Mouse (Mus musculus): ENCODE results near the gene Scrn1. TPM values are rescaled to one million over a fixed set of nuclear protein-coding genes. Genes with fewer than 3 reads are reported as not detected.

The Scrn1 gene
- polyA plus RNA-seq (2017; shearing (Covaris generic)) = not detected

DNA sequence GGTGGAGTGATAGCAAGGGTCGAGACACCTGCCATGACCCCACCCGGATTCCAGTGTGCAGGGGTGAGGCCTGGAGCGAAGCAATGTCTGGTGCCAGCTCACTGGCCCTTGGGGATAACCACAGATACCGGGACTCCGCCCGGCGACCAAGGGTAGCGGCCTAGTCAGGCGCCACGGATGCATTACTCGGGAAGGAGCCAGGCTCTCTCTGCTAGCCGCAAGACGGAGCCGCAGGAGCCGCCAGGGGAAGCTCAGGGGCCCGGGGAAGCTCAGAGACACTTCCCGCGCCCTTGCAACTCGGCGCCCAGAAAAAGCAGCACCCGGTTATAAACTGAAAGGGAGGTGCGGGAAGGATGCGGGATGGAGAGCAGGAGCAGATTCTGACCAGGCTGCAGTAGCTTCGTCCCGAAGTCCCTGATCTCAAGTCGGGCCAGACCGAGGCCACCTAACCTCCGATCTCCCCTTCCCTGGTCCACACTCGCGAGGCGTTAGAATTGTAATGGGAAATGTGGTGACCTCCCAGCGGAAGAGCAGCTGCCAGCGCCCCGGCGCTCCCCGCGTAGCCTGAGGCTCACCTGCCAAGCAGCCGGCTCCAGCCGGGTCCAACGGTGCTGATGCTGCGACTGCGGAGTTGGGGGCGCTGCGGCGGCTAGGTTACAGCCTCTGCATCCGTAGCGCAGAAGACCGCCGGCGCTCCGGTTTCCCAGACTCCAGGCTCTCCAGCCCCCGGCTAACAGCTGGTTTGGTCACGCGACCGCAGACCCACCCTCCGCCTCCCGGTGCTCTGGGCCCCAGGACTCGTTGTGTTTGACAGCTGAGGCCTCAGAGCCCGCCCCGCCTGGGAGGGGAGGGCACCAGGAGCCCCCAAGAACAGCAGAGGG, at the start of gene Scrn1:
TSS of gene Scrn1 (minus strand) at position 825 of the 881 bp plus-strand sequence.
- ATAC-seq = no peak

DNA sequence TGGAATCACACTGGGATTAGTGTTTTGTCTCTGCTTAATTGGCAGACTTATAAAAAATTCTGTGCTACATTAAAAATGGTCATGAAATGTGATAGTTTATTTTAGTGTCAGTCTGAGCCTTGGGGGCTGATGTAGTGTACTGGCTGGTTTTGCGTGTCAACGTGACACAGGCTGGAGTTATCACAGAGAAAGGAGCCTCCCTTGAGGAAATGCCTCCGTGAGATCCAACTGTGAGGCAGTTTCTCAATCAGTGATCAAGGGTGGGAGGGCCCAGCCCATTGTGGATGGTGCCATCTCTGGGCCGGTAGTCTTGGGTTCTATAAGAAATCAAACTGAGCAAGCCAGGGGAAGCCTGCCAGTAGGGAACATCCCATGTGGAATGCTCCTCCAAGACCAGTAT, 40.0 kb upstream of the Scrn1 start:
- ATAC-seq = no peak

DNA sequence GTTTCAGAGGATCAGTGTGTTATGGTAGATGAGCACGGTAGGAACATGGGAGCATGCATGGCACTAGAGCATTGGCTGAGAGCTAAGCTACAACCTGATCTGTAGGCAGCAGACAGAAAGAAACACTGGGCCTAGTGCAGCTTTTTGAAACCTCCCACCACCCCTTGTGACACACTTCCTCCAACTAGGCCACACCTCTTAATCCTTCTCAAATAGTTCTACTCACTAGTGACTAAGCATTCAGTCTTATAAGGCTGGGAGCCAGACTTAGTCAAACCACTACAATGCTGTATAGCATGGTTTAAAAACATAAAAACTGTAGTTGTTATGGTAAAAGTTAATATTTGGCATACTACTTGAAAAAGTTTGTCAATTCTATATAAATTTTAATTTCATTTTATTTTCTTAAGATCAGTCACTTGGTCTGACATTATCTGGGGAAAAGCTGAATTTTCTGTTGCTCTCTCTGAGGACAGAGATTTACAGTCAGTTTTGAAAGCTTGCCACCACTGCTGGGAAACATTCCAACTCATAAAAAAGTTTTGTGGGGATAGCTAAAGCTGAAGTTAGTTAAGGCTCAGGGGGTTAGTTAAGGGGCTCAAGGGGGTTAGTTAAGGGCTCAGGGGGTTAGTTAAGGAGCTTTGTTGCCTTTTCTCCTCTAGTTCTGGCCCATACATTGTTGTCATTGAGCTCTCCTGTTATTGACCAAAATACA, 37.9 kb upstream of the Scrn1 start:
- no peak for ATAC-seq

DNA sequence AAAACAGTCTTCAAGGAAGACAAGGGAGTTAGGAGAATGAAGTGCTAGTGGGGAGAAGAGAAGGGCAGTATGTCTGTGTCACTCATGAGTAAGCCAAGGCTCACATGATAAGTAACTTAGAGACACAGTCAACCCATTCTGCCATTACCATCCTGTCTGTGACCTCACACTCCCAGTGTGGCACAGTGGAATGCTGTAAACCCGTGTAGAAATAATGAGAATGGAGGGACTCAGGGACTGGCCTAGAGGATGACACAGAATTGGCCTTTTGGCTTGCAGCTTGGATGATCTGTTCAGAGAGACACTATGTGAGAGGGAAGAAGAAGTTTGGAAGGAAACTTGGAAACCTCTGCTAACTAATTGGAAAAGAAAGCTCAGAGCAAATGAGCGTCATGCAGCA, 36.6 kb upstream of the Scrn1 start:
- no peak for ATAC-seq

DNA sequence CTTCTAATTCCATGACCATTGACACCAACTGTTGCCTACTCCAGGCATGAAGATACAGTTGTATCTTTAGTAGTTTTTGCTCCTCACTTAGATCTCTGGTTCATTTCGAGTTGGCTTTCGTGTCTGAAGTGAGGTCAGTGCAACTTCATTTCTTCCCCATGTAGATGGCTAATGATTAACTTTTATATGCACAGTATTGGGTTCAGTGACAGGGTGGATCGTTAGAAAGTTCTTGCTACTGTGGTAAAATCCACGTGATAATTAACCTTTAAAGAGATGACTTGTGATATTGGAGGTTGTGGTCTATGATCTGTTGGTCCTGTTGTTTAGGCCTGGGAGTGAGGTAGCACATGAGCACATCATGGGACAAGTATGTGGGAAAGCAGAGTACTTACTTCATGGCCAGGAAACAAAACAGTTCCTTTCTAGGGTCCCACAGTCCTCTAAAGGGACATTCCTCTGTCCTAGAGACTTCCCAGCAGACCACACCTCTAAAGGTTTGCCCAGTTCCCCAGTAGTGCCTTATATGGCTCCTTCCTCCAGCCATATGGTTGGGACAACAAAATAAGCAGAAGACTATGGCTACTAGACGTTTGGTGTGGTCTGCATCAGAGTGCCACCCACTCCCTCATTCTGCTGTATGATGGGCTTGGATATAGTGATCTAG, 34.5 kb upstream of the Scrn1 start:
- no peak for ATAC-seq

DNA sequence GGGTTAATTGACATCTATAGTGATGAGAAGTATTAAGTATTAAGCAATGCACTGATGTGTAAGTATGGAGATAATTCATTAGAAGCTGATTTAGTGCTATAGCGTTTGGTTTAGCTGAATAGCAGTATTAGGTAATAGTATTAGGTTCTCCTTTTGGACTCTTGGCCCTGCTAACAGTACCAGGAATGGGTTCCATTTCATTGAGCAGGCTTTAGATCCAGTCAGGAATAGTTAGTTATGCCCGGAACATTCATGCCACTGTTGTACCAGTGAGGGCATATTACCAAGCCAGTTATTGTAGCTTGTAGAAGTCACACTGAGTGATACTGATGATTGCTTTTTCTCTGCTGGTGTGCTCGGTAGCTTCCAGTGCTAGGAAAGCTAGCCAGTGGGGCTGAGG, 31.4 kb upstream of the Scrn1 start:
- ATAC-seq = no peak

DNA sequence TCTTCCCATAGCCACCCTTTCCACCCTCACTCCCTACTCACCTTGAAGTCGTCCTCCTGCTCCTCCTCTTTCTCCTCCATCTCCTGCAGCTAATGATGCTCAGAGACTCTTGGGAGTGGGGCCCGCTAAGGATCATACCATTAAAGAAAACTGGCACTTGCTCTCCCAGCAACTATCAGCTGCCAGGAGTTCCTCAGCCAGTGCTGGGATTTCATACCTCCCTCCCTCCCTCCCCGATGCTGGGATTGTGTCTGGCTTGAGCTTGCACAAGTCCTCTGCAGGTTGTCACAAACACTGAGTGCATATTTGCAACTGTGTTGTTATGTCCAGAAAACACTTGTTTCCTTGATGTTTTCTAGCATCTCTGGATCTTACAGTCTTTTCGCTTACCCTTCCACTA, 30.9 kb upstream of the Scrn1 start, which contains the start of gene Fkbp14:
TSS of gene Fkbp14 (minus strand) at position 101 of the 400 bp plus-strand sequence.
- ATAC-seq = no peak

DNA sequence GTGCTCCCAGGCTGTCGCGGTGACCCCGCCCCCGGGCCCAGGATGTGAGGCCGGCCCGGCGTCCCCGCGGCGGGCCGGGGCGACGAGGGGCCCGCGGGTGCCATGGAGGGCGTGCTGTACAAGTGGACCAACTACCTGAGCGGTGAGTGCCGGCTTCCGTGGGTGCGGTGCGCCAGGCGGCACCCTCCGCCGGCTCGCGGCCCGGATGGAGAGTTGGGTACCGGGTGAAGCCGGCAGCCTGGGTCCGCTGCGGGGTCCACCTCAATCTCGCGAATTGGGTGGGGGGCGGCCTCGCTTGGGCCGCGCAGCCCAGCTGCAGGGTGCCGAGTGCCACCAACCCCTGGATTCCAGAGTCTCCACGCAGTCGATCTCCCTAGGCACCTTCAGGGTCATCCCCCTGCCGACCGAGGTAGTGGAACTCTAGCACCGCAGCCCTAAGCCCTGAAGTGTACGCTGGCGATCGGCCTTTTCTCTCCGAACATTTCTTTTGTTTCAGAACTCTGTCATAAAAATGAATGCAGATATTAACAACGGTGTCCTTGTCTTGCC, 29.1 kb upstream of the Scrn1 start:
- peak; percentile 3 for ATAC-seq

DNA sequence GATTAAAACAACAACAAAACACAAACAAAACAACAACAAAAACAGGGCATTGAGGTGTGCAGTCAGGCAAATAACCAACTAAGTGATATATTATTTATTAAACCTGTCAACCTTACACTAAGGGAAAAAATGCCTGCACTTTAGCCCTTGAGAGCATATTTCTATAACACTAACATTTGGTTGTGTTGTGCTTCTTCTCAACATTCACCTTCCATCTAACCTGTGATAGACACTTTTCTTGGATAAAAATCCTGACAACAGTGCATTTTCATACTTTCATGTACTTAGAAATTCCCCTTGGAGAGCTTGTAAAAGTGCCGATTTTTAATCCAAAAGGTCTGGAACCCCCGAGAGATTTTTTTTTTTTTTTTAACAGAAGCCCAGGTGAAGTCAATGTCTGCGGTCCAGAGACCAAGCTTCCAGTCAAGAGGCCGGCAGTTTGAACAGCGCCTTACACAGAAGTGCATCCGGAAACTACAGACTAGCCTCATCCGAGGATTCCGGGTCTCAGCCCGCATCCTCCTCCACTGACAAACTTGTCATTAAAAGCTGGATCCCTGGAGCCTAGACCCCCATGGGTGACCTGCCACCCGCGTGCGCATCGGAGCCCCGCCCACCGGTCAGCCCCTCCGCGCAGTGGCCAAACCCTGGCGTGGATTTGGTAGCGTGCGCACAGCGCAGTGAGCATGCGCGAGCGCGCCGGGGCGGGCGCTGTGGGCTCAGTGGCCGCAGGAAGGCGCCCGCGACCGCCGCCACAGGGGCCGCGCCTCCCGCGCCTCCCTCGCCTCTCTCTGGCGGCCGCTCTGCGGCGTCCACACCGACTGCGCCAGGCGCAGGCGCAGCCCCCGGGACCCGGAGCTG, 28.4 kb upstream of the Scrn1 start, which contains the start of gene Plekha8:
TSS of gene Plekha8 (plus strand) at position 643 of the 861 bp plus-strand sequence.
- ATAC-seq = peak; percentile 29

DNA sequence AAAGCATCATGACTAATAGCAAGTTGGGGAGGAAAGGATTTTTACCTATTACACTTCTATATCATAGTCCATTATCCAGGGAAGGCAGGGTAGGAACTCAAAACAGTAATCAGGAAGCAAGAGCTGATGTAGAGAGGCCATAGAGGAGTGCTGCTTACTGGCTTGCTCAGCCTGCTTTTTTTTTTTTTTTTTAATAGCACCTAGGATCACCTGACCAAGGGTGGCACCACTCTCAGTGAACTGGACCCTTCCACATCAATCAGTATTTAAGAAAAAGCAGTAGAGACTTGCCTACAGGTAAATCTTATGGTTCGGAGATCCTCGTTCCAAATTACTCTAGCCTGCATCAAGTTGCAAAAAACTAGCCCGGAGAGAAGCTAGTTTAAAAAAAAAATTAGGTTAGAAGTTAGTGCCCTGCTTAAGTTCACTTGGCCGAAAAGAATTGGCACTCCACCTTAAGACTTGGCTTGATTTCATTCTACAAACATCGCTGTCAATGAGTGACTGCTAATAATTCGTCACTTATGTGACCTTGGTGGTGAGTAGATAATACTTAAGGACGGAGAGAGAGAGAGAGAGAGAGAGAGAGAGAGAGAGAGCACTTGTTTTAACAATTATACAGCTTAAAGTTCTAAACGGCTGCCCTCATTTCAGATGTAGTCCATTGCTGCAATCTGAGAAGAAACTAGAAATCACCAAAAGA, 27.6 kb upstream of the Scrn1 start:
- ATAC-seq = no peak

DNA sequence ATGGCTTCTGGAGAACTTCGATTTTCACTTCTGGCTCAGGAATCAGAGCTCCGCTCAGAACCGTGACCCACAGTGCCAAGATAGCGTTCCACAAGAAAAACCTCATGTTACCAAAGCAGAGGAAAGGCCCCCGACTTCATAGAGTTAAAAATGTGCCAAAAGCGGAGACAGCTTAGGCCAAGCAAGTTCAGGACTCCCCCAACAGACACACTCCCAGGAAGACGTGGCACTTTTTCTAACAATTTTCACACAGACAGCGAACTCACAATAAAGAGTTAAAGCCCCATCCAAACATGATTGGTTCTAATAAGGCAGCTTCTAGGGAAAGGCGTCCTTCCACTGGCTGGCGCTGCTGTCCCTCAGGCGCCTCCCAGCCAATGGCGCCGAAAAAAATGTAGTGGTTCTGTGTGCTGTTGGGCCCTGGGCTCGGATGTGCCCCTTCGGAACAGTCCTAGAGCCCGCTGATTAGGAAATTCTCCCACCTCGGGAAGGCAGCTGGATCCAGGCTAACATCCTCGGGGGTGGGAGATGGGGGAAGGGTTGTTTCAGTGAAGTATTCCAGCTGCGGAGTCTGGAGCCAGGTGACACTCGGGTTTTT, 26.7 kb upstream of the Scrn1 start:
- ATAC-seq = peak; percentile 84

DNA sequence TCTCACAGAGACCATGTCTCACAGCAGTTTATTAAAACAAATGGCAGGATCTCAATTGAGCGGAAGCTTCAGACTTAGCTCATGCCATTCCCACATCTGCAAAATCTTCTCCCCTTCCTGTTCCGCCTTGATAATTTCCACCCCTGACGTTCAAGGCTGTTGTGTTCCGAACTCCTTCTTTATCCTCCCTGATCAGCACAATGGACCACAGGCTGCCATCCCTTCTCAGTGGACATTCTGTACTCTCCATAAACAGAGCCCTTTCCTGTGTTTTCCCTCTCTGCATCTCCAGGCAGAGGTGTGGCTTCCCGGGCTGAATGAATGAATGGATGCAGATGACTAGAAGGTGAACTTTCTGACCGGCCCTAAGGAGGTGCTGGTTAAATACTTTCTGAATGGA, 25.5 kb upstream of the Scrn1 start:
- ATAC-seq = no peak

DNA sequence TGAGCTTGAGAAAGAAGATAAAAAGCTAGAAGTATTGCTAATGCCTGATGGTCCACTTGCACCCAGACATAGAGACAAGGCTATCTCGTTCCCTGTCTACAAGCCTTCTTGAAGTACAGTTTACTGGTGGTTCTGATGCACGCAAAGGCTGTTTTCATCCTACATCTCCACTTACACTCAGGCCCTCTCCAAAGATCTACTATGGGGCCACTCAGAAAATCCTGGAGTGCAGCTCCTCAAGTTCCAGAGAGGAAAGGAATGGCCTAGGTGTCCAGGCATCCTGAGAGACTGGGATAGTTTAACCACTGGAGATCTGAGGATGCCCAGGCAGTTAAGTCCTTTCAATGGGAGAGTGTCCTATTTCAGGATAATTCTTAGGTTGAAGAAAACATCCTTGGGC, 24.4 kb upstream of the Scrn1 start:
- ATAC-seq = no peak

DNA sequence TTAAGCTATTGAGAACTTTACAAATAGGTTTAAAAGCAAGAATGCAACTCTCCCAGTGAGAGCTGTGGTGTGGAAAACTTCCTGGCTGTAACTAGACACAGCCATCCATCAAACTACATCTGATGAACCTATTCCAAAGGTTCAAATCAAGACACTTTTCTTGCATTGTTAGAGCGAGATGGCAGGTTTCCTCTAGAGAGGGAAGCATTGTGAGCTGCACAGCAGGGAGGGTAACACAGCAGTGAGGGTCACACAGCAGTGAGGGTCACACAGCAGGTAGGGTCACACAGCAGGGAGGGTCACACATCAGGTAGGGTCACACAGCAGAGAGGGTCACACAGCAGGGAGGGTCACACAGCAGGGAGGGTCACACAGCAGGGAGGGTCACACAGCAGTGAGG, 21.9 kb upstream of the Scrn1 start:
- no peak for ATAC-seq

DNA sequence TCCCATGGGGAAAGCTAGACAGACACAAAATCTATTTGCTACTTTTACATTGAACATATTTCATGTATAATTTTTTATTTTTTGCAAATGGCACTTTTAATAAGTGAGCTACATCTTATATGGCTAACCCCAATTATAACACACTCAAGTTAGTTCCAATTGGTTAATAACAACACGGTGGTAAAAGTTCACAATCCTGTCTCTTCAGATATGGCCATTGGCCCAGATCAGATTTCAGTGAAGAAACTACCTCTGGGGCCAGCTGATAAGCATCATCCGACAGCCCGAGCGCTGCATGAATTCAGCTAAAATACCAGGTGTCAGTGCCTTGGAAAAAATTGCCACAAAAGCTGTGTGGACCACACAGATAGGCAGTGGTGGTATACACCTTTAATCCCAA, 21.4 kb upstream of the Scrn1 start:
- ATAC-seq = no peak

DNA sequence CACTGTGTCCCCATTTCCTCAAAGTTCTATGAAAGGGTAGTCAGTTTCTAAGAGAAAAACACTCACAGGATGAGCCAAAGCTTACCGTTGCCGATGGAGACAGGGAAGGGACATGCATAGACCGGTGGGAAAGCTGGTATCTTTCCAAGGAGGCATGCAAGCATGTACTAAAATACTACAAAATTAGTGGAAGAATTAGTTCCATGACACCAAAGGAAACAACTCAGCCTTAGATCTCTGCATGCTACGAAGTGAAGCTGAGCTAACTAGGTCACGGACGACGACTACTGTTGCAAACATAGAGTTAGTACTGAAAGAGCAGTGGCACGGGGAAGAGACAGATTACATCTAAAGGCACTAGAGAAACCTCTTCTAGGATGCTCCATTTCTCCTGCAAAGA, 20.6 kb upstream of the Scrn1 start:
- no peak for ATAC-seq

DNA sequence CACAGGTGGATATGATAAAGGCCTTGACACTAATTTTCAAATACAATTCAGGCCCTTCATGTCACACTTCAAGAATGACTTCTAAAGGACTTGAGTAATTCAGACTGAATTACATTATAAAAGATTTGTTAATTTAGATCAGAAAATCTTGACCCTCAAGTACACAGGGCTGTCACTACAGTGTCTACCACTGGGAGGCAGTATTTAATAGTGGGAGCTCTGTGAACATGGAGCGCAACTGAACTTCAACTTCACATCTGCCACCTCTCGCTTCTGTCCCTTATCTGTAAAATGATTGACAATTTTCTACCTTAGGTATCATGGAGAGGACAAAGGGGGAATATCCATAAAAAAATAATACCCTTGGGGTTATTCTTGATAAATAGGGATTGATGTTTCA, 19.9 kb upstream of the Scrn1 start:
- no peak for ATAC-seq

DNA sequence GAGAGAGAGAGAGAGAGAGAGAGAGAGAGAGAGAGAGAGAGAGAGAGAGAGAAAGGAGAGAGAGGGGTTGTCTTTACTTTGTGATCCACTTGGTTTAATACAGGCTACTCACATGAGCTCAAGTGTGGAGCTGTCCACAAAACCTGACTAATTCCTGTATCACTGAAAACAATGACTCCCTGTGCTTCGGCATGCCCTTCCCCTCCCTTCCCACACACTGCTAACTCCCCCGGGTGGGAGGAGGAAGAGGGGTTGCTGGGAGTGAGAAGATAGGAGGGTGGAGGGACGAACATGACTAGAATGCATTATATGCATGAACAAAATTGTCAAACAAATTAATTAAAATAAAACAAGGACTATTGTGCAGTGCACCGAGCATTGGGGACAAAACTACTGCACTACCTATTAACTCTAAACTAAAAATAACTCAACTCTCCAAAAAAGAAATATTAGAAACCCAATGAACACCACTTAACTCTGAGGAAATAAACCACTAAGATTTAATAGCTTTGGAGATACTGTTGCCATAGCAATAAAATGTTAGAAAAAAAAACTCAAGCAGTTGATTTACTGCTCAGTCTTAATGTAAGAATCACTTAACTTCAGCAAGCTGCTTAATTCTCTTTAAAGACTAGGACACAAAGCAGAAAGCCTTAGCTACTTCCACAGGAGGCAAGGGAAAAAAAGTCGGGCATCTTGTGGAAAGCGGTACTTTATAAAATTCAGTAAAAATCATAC, 7.1 kb upstream of the Scrn1 start:
- ATAC-seq = no peak

DNA sequence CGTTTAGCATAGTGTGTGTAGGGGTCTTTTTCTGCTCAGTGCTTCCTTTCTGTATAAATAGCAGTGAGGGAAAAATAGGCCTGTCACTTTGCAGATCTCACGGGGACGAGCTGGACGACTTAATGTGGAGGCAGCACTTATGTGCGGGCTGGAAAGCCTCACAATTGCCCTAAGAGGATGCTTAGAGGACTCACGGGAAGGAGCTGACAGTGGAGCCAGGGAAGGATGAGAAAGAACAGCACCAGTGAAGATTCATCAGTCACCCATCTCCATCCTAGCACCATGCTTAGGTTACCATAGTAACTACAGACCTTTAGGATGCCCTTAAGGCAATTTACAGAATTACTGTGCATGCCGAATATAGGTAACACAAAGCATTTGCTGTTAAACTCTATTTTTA, 3.5 kb upstream of the Scrn1 start:
- no peak for ATAC-seq

DNA sequence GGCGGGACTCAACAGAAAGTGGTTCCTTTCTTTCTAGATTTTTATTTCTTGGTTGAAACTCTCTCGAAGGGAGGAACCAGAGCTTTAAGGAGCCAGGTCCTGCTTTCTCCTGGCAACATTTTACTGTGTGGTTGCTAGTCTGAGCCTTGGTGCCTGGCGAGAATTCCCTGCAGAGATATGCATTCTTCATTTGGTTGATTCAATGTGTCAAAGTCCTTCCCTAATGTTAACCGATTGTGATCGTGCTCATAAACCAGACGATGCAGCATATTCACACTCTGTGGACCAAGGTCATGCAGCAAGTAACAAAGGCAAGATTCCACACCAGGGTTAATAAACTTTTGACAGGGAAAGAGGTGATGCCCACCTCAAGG, 244 bp upstream of the Scrn1 start:
- ATAC-seq = no peak
